Mouse (Mus musculus) inflammation-experienced regulatory T-cells (primary cell): Measurements from ENCODE around the gene Gm14440. TPM values are rescaled to one million over a fixed set of nuclear protein-coding genes. Genes with fewer than 3 reads are reported as not detected.

ENCODE experiments used
- polyA plus RNA-seq, 2 experiments: library from polyadenylated mRNA; unstranded; fragments of 100-300 nt; shearing (Covaris generic); gene quantifications; one replicate each; pipeline ENCODE4 v1.2.1; 2017

Gm14440 gene
- 1 to 10 TPM; 3.1 to 3.5 TPM for polyA plus RNA-seq

DNA sequence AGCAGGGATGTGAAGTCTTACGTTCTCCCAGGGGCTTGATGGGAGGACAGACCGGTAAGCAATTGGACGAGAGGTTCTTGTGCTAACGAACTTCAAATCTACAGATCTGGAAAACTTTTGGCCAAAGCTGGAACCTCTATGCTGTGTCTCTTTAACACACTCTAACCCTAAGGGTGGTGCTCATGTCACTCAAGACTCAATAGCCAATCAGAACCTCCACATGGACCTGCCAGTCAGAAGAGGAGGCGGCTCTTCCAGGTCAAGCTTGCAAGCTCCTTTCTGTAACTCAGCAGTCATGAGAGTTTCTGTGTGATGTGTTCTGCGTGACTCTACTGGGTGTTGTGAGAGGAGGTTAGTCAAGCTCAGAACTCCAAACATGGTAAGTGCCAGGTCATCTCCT lies at the start of gene Gm14440:
Gm14440 (plus strand) TSS at position 301 of the 400 bp plus-strand sequence.

Other genes starting within 250 kb of the Gm14440 start
- under 1 TPM in 1 of 2 experiments, not detected in 1; 0.64 TPM for gene Gm14393, start 207.3 kb upstream of the Gm14440 start, polyA plus RNA-seq
- 1 to 10 TPM; 4.6 to 7.9 TPM for gene Gm14399, start 133.1 kb upstream of the Gm14440 start, polyA plus RNA-seq
- under 1 TPM in 1 of 2 experiments, not detected in 1; 0.11 TPM for gene Gm14443, start 99.3 kb upstream of the Gm14440 start, polyA plus RNA-seq
- gene Gm14391, start 68.2 kb upstream of the Gm14440 start, polyA plus RNA-seq = 1 to 10 TPM; 4.8 to 7.6 TPM
- gene Gm4631, start 63.1 kb downstream of the Gm14440 start, polyA plus RNA-seq = 10 to 100 TPM; 10.7 to 13.4 TPM
- gene Zfp968, start 97.3 kb downstream of the Gm14440 start, polyA plus RNA-seq = 1 to 10 TPM in 1 of 2 experiments, not detected in 1; 3.3 TPM
- gene Gm4724, start 160.7 kb downstream of the Gm14440 start, polyA plus RNA-seq = 10 to 100 TPM in 1 of 2 experiments, 1 to 10 TPM in 1; 9.6 to 11.1 TPM
- 1 to 10 TPM; 4.3 to 6.7 TPM for gene Zfp965, start 194.9 kb downstream of the Gm14440 start, polyA plus RNA-seq